Mouse (Mus musculus): ENCODE results near the gene Acp5.

The Acp5 gene

GRCm38 (mm10) chr9:22138480-22138879 lies 3.0 kb upstream of the Acp5 start:
- peak; percentile 57 to 64 for DNase-seq

- no peak for DNase-seq
These were observed 1.4 kb upstream of the Acp5 start for GRCm38 (mm10) chr9:22136765-22137547.

- DNase-seq: no peak
These were observed 395 bp downstream of the Acp5 start for GRCm38 (mm10) chr9:22134988-22135643.

- no peak for DNase-seq
These were observed 1.1 kb downstream of the Acp5 start for GRCm38 (mm10) chr9:22134246-22134890.

GRCm38 (mm10) chr9:22132220-22132619 lies 3.3 kb downstream of the Acp5 start:
- no peak for DNase-seq

- DNase-seq: no peak
These were observed 4.1 kb downstream of the Acp5 start for GRCm38 (mm10) chr9:22131226-22131981.

GRCm38 (mm10) chr9:22125246-22126027 lies 10.1 kb downstream of the Acp5 start:
- DNase-seq: no peak

- DNase-seq: no peak
These were observed 11.3 kb downstream of the Acp5 start for GRCm38 (mm10) chr9:22124169-22124568.

- DNase-seq: no peak
These were observed 12.4 kb downstream of the Acp5 start for GRCm38 (mm10) chr9:22123069-22123609.

- DNase-seq: no peak
These were observed 13.5 kb downstream of the Acp5 start for GRCm38 (mm10) chr9:22122005-22122404.

GRCm38 (mm10) chr9:22121545-22121944 lies 14.0 kb downstream of the Acp5 start:
- no peak for DNase-seq

GRCm38 (mm10) chr9:22119543-22119942 lies 16.0 kb downstream of the Acp5 start:
- no peak for DNase-seq

GRCm38 (mm10) chr9:22117754-22118456 lies 17.6 kb downstream of the Acp5 start:
- DNase-seq: peak; percentile 60 to 69

GRCm38 (mm10) chr9:22116740-22117426 lies 18.6 kb downstream of the Acp5 start, which contains the start of gene Elof1:
TSS of gene Elof1 (minus strand) at chr9:22117172.
- peak; percentile 94 to 96 for DNase-seq

GRCm38 (mm10) chr9:22116086-22116485 lies 19.4 kb downstream of the Acp5 start:
- no peak for DNase-seq

GRCm38 (mm10) chr9:22115635-22116034 lies 19.9 kb downstream of the Acp5 start:
- no peak for DNase-seq

GRCm38 (mm10) chr9:22108194-22108593 lies 27.3 kb downstream of the Acp5 start:
- no peak for DNase-seq

- no peak for DNase-seq
These were observed 35.6 kb downstream of the Acp5 start for GRCm38 (mm10) chr9:22099922-22100321.

GRCm38 (mm10) chr9:22098993-22099696 lies 36.4 kb downstream of the Acp5 start, which contains the start of gene Cnn1:
TSS of gene Cnn1 (plus strand) at chr9:22099216.
- peak in 1 of 2 experiments; percentile 20 for DNase-seq

- DNase-seq: peak; percentile 88 to 89
These were observed 39.6 kb downstream of the Acp5 start for GRCm38 (mm10) chr9:22095854-22096307.
